Mouse (Mus musculus): Measurements from ENCODE around the gene Nfyb. TPM values are rescaled to one million over a fixed set of nuclear protein-coding genes. Genes with fewer than 3 reads are reported as not detected.

The Nfyb gene
- polyA plus RNA-seq (2012; rRNA removed): 7.5 and 7.8 TPM in 2 replicates

- peak; percentile 84 for DNase-seq (ENCODE audit: low read depth, low spot score)
- under 1% methylated on average over 67 of the region's 68 CpGs for WGBS
Observed at GRCm38 (mm10) chr10:82763840-82764631, at the start of gene Nfyb. Gene Nfyb, minus strand, starts transcription at chr10:82764144.

GRCm38 (mm10) chr10:82811855-82812431 lies 48.0 kb upstream of the Nfyb start:
- no peak for DNase-seq (ENCODE audit: low read depth, low spot score)
- 3% methylated on average over 48 of the region's 52 CpGs for WGBS

DNA sequence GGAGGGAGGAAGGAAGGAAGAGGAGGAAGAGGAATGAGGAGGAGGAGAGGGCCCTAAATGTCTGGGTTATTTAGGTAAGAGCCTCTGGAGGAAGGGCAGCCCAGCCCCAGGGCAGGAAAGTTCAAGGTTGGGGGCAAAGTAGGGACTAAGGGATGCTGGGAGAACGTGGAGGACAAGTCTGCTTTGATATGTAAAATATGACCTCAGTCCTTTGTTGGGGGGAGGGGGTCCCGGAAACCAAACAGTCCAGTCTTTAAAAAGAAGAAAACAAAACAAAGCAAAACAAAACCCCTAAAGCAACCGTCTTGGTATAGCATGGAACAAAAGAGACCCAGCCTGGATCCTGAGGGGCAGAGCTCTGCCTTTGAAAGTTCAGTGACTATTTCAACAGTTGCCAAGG lies 45.4 kb upstream of the Nfyb start:
- 80% methylated on average over 3 of the region's 3 CpGs for WGBS
- no peak for DNase-seq (ENCODE audit: low read depth, low spot score)

DNA sequence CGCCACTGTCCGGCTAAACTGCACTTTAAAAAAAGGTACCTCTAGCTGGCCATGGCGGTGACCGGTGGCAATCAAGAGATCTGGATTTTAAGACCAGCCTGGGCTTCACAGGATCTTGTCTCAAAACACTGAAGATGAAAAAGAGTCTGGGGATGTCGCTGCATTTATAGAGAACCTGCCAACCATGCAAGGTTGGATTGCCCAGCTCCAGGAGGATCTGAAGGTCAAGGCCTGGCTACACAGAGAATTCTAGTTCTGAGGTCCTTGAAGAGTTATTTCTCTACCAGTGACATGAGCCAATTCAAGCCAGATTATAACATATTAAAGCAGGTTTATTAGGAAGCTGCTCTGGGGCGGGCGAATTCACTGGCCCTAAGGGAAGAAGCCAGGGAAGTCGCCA lies 44.9 kb upstream of the Nfyb start:
- no peak for DNase-seq (ENCODE audit: low read depth, low spot score)
- WGBS: 87% methylated on average over 8 of the region's 8 CpGs

DNA sequence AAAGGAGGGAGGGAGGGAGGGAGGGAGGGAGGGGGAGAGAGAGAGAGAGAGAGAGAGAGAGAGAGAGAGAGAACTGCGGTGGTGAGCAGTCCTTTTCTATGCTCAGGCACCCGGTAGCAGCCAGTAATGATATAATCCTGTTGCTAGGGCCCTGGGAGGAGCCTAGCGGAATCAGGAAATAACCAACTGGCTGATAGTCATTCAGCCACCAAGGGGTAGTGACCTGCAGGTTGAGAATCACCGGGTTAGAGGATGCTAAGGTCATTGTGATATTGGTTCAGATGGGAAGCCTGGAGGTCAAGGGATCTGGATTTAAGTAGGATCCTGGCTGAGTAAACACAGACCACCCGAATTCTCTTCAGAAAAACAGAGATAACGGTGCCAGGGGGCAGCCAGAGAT lies 44.2 kb upstream of the Nfyb start:
- DNase-seq (ENCODE audit: low read depth, low spot score): no peak
- WGBS: 42% methylated on average over 6 of the region's 6 CpGs

DNA sequence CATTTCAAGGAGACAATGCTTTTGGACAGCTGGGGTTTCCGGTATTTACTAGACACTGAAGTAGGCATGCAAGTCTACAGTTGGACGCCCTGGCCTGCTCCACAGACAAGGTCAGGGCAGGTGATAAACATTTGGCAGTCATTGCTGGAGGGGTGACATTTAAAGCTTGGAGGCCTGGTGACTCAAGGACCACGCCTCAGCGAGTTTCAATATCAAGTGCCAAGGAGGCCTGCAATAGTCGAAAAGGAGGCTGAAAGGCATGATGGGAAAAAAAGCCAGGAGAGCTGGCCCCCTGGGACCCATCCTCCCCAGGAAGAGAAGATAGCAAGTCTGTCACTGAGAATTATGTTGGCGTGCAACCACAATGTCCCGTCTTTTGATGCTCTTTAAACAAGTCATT lies 43.3 kb upstream of the Nfyb start:
- WGBS: 43% methylated on average over 7 of the region's 7 CpGs
- no peak for DNase-seq (ENCODE audit: low read depth, low spot score)

GRCm38 (mm10) chr10:82806414-82806813 lies 42.5 kb upstream of the Nfyb start:
- no peak for DNase-seq (ENCODE audit: low read depth, low spot score)
- WGBS: 72% methylated on average over 8 of the region's 8 CpGs

GRCm38 (mm10) chr10:82805111-82805510 lies 41.2 kb upstream of the Nfyb start:
- no peak for DNase-seq (ENCODE audit: low read depth, low spot score)
- 42% methylated on average over 6 of the region's 6 CpGs for WGBS

- 39% methylated on average over 3 of the region's 3 CpGs for WGBS
- no peak for DNase-seq (ENCODE audit: low read depth, low spot score)
Observed at GRCm38 (mm10) chr10:82804396-82804795, 40.5 kb upstream of the Nfyb start.

DNA sequence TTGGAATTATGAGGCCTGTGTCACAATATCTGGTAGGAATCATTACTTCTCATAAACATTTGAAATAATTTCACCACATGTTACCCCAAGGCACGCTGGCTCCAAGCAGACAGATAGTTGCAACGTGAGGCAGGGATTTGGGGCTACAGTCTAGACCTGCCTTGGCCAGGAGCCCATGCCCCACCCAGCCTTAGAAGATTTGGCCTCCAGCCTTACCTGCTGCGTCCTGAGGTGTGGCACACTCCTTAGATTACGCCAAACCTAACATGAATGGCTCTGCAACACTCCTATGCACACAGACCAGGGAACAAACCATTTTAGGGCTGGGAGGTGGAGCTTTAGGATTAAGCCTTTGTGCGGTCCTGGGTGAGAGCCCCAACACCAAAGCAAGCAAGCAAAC lies 36.1 kb upstream of the Nfyb start:
- WGBS: 31% methylated on average over 5 of the region's 5 CpGs
- DNase-seq (ENCODE audit: low read depth, low spot score): no peak

DNA sequence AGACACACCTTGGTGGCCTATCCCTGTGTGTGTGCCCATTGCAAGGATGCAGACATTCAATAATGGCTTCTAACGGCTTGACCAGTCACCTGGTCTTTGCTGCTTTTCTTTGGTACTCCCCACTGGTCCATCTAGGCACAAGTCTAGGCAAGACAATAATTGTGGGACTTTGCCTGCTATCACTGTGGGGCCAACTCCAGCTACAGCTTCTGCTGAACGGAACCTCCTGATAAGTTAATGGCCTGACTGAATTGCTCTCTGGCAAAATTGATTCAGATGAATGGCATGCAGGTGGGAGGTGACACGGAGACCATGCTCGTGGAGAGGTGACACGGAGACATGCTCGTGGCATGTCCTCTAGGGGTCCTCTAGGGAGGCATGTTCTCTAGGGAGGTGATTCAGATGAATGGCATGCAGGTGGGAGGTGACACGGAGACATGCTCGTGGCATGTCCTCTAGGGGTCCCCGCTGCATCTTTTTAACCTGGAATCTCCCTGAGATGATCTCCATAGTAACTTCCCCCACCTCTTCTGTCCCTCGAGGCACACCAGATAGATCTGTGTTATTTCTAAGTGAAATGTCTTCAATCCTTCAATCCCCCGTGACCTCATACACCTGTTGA lies 34.5 kb upstream of the Nfyb start:
- WGBS: 50% methylated on average over 11 of the region's 11 CpGs
- DNase-seq (ENCODE audit: low read depth, low spot score): no peak

GRCm38 (mm10) chr10:82797119-82797491 lies 33.2 kb upstream of the Nfyb start:
- no peak for DNase-seq (ENCODE audit: low read depth, low spot score)
- WGBS: 64% methylated on average over 4 of the region's 4 CpGs

DNA sequence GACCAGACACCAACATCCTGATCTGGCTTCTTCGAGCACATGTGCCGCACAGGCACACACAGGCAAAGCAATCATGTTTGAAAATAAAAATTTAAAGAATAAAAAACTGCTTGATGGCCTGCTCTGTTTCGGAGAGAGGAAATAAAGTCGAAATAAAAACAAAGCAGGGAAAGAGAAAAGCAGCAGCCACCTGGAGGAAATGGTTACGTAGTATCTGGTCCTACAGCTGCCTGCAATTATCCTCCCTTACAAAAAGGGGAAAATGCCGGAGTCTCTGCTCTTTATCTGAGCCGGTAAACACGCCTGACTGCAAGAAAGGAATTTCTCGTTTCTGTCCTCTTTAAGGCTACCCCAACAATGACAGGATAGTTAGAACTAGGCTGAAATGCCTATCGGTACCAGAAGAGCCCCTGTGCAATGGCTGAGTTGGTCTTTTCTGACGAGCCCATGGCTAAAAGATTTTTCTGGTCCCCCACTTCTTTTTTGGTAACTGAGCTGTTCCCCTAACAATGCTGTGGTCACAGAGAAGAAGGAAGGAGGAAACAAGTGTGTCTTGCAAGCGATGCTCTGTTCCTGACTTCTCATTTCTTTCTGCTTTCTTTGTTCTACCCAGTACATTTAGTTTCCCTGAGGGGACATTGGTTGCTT lies 32.7 kb upstream of the Nfyb start:
- 32% methylated on average over 12 of the region's 12 CpGs for WGBS
- no peak for DNase-seq (ENCODE audit: low read depth, low spot score)

DNA sequence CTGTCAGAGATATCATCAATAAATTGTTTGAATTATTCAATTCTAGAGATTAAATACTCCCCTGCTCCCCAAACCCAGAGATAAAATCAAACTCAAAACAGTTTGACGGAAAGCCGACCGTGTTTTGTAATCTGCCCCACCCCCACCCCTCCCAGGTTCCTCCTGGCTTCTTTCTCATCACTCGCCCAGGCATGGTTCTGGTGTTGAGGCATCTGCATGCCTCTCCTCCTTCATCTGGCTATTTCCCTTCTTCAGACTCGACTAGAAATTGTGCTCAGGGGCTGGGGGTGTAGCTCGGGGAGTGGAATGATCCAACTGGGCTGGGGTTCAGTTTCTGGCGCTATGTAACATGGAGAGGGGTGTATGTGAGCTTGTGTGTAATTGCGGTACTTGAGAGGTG lies 31.8 kb upstream of the Nfyb start:
- 37% methylated on average over 8 of the region's 8 CpGs for WGBS

DNA sequence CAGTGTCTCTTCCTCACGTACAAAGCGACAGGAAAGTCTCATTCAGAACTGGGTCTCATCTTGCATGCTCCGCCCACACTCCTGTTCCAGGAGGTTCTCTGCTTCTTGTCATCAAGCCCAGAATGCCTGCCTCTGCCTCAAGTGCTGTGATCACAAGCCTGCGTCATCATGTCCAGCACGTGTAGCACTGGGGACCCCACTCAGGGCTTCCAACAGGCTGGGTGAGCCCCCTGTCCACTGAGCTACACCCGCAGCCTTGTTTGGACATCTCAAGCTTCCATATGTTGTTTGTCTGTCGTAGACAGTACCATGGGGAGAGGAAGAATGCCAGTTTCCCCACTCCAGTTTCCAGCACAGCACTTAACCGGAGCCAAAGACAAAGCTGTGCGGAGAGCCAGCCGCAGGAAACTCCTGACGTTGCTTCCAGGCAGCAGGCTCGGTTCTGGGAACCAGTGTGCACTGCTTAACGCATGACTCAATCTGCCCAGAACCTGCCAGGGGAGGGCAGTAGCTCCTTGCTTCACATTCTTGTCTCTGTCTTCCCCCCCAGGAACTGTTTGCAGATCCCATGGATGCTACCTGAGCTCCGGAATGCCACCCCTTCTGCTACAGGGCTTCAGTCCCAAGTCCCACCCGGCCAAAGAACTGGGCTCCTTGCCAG lies 31.3 kb upstream of the Nfyb start:
- WGBS: 16% methylated on average over 15 of the region's 15 CpGs
- DNase-seq (ENCODE audit: low read depth, low spot score): no peak

More for the DNA sequence above, 31.8 kb upstream of the Nfyb start:
- DNase-seq (ENCODE audit: low read depth, low spot score): no peak

DNA sequence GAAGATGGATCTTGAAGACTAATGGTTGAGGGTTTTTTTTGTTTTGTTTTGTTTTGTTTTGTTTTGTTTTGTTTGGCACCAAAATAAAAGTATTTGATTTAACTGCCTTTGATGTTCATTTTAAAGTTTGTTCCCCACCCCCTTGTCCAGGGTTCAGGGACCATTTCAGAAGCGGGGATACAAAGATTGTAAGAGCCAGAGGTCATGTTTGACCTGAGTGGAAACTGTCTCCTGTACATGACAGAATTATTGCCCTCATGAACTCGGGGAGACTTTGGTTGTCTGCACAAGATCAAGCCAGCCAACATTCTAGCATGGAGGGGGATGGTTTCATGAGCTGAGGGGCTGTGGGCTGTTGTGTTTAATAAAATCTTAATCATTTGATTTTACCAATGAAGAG lies 28.4 kb upstream of the Nfyb start:
- 47% methylated on average over 2 of the region's 2 CpGs for WGBS
- no peak for DNase-seq (ENCODE audit: low read depth, low spot score)

- WGBS: 95% methylated on average over 3 of the region's 3 CpGs
- no peak for DNase-seq (ENCODE audit: low read depth, low spot score)
Observed at GRCm38 (mm10) chr10:82791713-82792112, 27.8 kb upstream of the Nfyb start.

DNA sequence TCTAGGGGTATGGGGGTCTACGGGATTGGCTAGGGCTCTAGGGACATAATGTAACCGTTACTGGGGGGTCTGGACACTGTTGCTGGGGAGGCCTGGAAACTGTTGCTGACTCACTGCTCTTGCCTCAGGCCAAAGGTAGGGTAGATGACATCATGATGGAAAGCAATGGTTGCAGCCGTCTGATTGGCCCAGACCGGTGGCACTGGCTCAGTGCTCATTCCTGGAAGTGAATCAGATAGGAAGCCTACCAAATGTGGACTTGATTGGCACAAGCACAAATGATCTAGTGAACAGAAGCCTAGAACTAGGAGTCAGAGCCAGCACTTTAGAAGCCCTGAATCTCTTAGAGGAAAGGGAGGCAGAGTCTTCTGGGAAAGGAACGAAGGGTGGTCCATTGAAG lies 26.6 kb upstream of the Nfyb start:
- DNase-seq (ENCODE audit: low read depth, low spot score): no peak
- WGBS: 93% methylated on average over 5 of the region's 5 CpGs

DNA sequence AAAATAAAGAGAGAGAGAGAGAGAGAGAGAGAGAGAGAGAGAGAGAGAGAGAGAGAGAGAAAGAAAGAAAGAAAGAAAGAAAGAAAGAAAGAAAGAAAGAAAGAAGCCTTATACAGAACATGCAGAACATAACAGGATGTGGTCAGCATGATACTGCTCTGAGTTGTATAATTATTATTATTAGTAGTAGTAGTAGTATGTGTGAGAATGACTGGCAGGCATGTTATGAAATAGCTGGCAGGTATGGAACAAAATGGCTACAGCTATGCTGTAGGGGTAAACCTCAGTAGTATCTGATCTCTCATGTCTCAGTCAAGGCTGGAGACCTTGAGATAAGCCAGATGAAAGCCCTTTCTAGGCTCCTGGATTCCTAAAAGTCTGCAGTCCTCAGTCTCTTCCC lies 25.2 kb upstream of the Nfyb start:
- no peak for DNase-seq (ENCODE audit: low read depth, low spot score)

GRCm38 (mm10) chr10:82782472-82782871 lies 18.5 kb upstream of the Nfyb start:
- DNase-seq (ENCODE audit: low read depth, low spot score): no peak
- WGBS: 16% methylated on average over 2 of the region's 2 CpGs
